ENCODE assay signal across 14 mouse cellular contexts in the genomic region with DNA sequence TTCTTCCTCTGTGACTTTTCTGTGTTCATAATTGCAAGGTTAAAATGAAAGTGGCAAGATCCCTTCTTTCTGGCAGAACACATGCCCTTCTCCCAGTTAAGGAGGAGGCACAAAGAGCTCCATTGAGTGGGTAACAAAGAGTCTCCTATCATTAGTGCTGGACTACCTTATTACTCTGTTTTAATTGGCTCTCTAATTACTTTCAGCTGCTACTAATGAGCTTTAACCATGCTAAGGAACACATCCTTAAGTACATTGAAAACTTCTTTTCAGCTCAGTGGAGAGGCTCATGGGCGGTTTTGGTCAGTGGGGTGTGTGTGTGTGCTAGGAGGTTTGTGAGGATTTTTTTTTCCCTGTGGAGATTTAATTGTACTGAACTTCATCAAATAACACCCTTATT.
A peak's percentile ranks its signal among the peaks of the same experiment; 100 is the strongest.
DNase-seq lines count a peak whose midpoint lies in the region; ATAC-seq and TF ChIP-seq lines count a peak whose summit lies in the region.
"Had no signal": no experiment of that assay in that cellular context is flagged by ENCODE, and none has a peak within 500 bp of the region (broad histone marks: within the 10 kb centered on the region; RNA-seq: fewer than 3 reads in every experiment).

No protein-coding gene starts in this region.

- H3K4me1 ChIP-seq in embryonic facial prominence, embryonic 11.5 days (ENCODE audit: control insufficient read depth, insufficient read depth, low read length) = no peaks in the 10 kb centered on the region
- peaks cover 8% of the 10 kb centered on the region; the same call in 1 of the 2 replicates for H3K4me1 ChIP-seq in embryonic facial prominence, embryonic 10.5 days
- peaks cover 6% of the 10 kb centered on the region; the same call in 1 of the 2 replicates for H3K4me1 ChIP-seq in midbrain, embryonic 12.5 days
- H3K4me1 ChIP-seq in midbrain, embryonic 14.5 days (ENCODE audit: control insufficient read depth, insufficient read depth, low read length) = no peaks in the 10 kb centered on the region
- no peaks in the 10 kb centered on the region for H3K4me1 ChIP-seq in heart, adult 2 months (ENCODE audit: control insufficient read depth, insufficient read depth, low read length)

- no peak for TF ChIP-seq CTCF in heart, adult 2 months (IDR thresholded peaks at IDR 0.05)

- DNase-seq in embryonic facial prominence, embryonic 11.5 days (ENCODE audit: low spot score) = peak; percentile 23
- DNase-seq in embryonic facial prominence, embryonic 10.5 days (ENCODE audit: low spot score) = no peak
- DNase-seq in midbrain, embryonic 14.5 days = no peak
- DNase-seq in forelimb bud, embryonic 11.5 days (ENCODE audit: low read depth, low spot score) = peak; percentile 67
- no peak for DNase-seq in thymus, postnatal 36 days
- DNase-seq in adrenal gland, adult 2 months = no peak
- DNase-seq in heart, adult 2 months = no peak
- DNase-seq: cerebellum, adult 9-11 months; heart, adult 18-20 months; kidney, postnatal 25 days; liver; lung, adult 2 months had no signal

- peak; percentile 63; the same call in 1 of the 2 replicates for ATAC-seq in embryonic facial prominence, embryonic 11.5 days (replicated peaks; ENCODE audit: insufficient number of reproducible peaks, low FRiP score, low TSS enrichment, low read depth)
- peak; percentile 63 for ATAC-seq in midbrain, embryonic 12.5 days (ENCODE audit: low FRiP score, low read depth)
- no peak for ATAC-seq in midbrain, embryonic 14.5 days (ENCODE audit: low FRiP score, low TSS enrichment)
- ATAC-seq: intestine, postnatal 0 days had no signal

- intact Hi-C loops in heart, adult 2 months (cut with DNase I) = no loop called here

- WGBS in embryonic facial prominence, embryonic 11.5 days = 56% methylated on average over 1 of the region's 1 CpGs
- 39% methylated on average over 1 of the region's 1 CpGs for WGBS in embryonic facial prominence, embryonic 10.5 days
- WGBS in midbrain, embryonic 12.5 days = 83% methylated on average over 1 of the region's 1 CpGs
- WGBS in midbrain, embryonic 14.5 days = 79% methylated on average over 1 of the region's 1 CpGs
- WGBS in heart, adult 2 months = 92% methylated on average over 1 of the region's 1 CpGs

- no peak overlapping the region for H3K27ac ChIP-seq in embryonic facial prominence, embryonic 11.5 days (replicated peaks; ENCODE audit: low read depth, low read length)
- no peak overlapping the region for H3K27ac ChIP-seq in embryonic facial prominence, embryonic 10.5 days (replicated peaks)
- no peak overlapping the region for H3K27ac ChIP-seq in midbrain, embryonic 12.5 days (replicated peaks)
- no peak overlapping the region for H3K27ac ChIP-seq in midbrain, embryonic 14.5 days (replicated peaks; ENCODE audit: low read depth, low read length)
- no peak overlapping the region for H3K27ac ChIP-seq in heart, adult 2 months

- no peak overlapping the region for H3K9ac ChIP-seq in embryonic facial prominence, embryonic 11.5 days (replicated peaks; ENCODE audit: low read length)
- H3K9ac ChIP-seq in midbrain, embryonic 12.5 days (replicated peaks) = no peak overlapping the region
- H3K9ac ChIP-seq in midbrain, embryonic 14.5 days (replicated peaks; ENCODE audit: low read length) = no peak overlapping the region
- H3K9ac ChIP-seq in heart, adult 2 months (ENCODE audit: low read depth, low read length) = no peak overlapping the region

- no peaks in the 10 kb centered on the region for H3K79me2 ChIP-seq in heart, adult 2 months (replicated peaks; ENCODE audit: control insufficient read depth, insufficient read depth, low read length)

- TF ChIP-seq EP300 in heart, adult 2 months (IDR thresholded peaks at IDR 0.05; ENCODE audit: insufficient read depth, low read depth, low read length) = no peak

- TF ChIP-seq POLR2A in heart, adult 2 months (IDR thresholded peaks at IDR 0.05; ENCODE audit: insufficient read depth, low read depth, low read length) = no peak

- no peaks in the 10 kb centered on the region for H3K36me3 ChIP-seq in embryonic facial prominence, embryonic 11.5 days (replicated peaks; ENCODE audit: control insufficient read depth, insufficient read depth, low read depth, low read length)
- H3K36me3 ChIP-seq in embryonic facial prominence, embryonic 10.5 days (replicated peaks) = no peaks in the 10 kb centered on the region
- H3K36me3 ChIP-seq in midbrain, embryonic 12.5 days = no peaks in the 10 kb centered on the region
- H3K36me3 ChIP-seq in midbrain, embryonic 14.5 days (ENCODE audit: control insufficient read depth, insufficient read depth, low read length) = no peaks in the 10 kb centered on the region
- no peaks in the 10 kb centered on the region for H3K36me3 ChIP-seq in heart, adult 2 months (ENCODE audit: control insufficient read depth, insufficient read depth, low read length)

- no peak overlapping the region for H3K4me3 ChIP-seq in embryonic facial prominence, embryonic 11.5 days (ENCODE audit: low read depth, low read length)
- no peak overlapping the region for H3K4me3 ChIP-seq in embryonic facial prominence, embryonic 10.5 days
- H3K4me3 ChIP-seq in midbrain, embryonic 12.5 days = no peak overlapping the region
- H3K4me3 ChIP-seq in midbrain, embryonic 14.5 days (replicated peaks; ENCODE audit: low read depth, low read length) = no peak overlapping the region
- no peak overlapping the region for H3K4me3 ChIP-seq in heart, adult 2 months

- H3K4me2 ChIP-seq in embryonic facial prominence, embryonic 11.5 days (ENCODE audit: low read depth, low read length) = no peak overlapping the region
- H3K4me2 ChIP-seq in midbrain, embryonic 12.5 days (replicated peaks) = no peak overlapping the region
- no peak overlapping the region for H3K4me2 ChIP-seq in midbrain, embryonic 14.5 days (ENCODE audit: low read length)

- no peaks in the 10 kb centered on the region for H3K9me3 ChIP-seq in embryonic facial prominence, embryonic 11.5 days (replicated peaks; ENCODE audit: control insufficient read depth, low read length)
- no peaks in the 10 kb centered on the region for H3K9me3 ChIP-seq in embryonic facial prominence, embryonic 10.5 days
- no peaks in the 10 kb centered on the region for H3K9me3 ChIP-seq in midbrain, embryonic 12.5 days
- no peaks in the 10 kb centered on the region for H3K9me3 ChIP-seq in midbrain, embryonic 14.5 days (ENCODE audit: control insufficient read depth, low read length)

- H3K27me3 ChIP-seq in embryonic facial prominence, embryonic 11.5 days (ENCODE audit: control insufficient read depth, insufficient read depth, low read length) = no peaks in the 10 kb centered on the region
- H3K27me3 ChIP-seq in embryonic facial prominence, embryonic 10.5 days (replicated peaks; ENCODE audit: low read depth, poor library complexity, severe bottlenecking) = peaks cover 17% of the 10 kb centered on the region; the same call in 1 of the 2 replicates
- H3K27me3 ChIP-seq in midbrain, embryonic 12.5 days = no peaks in the 10 kb centered on the region; the same call in 1 of the 2 replicates
- H3K27me3 ChIP-seq in midbrain, embryonic 14.5 days (ENCODE audit: control insufficient read depth, insufficient read depth, low read length) = no peaks in the 10 kb centered on the region
- no peaks in the 10 kb centered on the region for H3K27me3 ChIP-seq in heart, adult 2 months (ENCODE audit: control insufficient read depth, insufficient read depth, low read length)

Comparison
In these comparisons a context has a peak if more than half of its experiments do, and no peak if none do; other contexts are left out.
1. DNase-seq: peak in embryonic facial prominence, embryonic 11.5 days (single experiment) and forelimb bud, embryonic 11.5 days (single experiment); none in embryonic facial prominence, embryonic 10.5 days (single experiment), midbrain, embryonic 14.5 days (single experiment), thymus, postnatal 36 days (0 of 2), adrenal gland, adult 2 months (single experiment) and heart, adult 2 months (0 of 2).